Mouse (Mus musculus): ENCODE data around the gene Sh2b2.

Sh2b2 gene

DNA sequence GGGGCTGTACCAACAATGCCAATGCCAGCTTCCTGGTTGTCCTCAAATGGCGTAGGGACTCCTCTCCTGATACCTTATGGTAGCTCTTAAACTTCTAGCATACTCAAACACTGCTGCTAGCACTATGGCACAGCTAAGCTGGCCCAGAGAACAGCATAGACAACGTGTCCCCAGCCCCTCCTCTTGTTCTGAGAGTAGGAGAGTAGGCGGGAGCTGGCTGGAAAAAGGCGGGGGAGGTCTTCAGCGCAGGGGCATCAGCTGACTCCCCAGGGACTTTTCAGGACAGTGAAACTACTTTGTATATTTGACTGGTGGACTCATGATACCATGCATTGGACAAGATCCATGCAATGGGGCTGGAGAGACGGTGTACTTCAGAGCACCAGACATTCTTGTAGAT is 64.3 kb downstream of the Sh2b2 start:
- DNase-seq (ENCODE audit: low spot score in 2 of 2): peak; percentile 49 to 56

GRCm38 (mm10) chr5:136181197-136181596 is 65.2 kb downstream of the Sh2b2 start:
- no peak for DNase-seq (ENCODE audit: low spot score in 2 of 2)

DNA sequence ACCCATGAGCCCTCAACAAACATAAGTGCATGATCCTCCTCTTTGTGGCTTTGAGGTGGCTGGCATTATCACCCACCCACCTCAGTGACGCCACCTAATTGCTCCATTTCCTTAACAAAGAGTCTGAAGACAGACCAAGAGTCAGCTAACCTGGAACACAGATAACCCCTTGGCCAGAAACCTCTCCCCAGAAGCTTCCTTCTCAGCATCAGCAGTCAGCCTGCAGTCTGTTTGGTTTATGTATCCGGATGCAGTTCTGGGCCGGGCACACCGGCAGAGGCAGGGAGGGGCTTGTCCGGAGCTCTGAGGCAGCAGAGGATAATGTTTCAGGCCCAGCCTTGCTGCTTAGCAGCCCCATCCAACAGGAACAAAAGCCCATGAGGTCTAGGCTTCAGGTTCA is 66.8 kb downstream of the Sh2b2 start:
- DNase-seq (ENCODE audit: low spot score in 2 of 2): no peak

DNA sequence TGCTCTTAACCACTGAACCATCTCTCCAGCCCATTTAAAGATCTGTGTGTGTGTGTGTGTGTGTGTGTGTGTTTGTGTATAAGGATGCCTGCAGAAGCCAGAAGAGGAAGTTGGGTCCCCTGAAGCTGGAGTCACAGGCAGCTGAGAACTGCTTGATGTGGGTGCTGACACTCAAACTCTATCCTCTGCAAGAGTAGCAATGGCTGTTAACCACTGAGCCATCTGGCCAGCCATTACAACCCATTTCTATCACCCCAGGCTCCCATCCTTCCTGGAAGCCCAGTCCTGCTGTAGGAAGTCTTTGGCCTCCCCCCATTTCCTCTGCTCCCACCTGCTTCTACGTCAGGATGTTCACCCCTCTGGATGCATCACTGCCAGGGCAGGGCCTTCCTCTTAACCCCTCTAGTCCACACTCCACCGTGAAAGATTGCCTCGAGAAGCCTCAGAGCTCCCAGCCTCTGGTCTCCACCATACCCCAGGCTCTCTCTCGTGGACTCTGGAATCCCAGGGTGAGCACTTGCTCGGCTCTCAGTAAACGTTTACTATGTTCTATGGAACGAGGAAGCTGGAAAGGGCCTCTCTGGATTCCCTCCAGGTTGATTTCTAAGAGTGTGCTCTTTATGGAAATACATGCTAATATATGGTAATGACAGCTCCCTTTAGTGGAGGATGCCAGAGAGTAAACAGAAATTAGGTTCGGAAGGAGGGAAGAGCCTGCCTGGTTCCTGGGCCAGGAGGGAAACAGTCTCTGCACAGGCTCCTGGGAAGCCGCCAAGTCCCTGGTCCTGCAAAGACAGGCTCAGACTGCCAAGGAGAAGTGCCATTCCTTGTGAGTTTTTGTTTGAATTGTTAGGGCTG is 72.5 kb downstream of the Sh2b2 start:
- DNase-seq (ENCODE audit: low spot score in 2 of 2): peak; percentile 52 to 66

- no peak for DNase-seq (ENCODE audit: low spot score in 2 of 2)
Measured at GRCm38 (mm10) chr5:136172939-136173338, 73.4 kb downstream of the Sh2b2 start.

DNA sequence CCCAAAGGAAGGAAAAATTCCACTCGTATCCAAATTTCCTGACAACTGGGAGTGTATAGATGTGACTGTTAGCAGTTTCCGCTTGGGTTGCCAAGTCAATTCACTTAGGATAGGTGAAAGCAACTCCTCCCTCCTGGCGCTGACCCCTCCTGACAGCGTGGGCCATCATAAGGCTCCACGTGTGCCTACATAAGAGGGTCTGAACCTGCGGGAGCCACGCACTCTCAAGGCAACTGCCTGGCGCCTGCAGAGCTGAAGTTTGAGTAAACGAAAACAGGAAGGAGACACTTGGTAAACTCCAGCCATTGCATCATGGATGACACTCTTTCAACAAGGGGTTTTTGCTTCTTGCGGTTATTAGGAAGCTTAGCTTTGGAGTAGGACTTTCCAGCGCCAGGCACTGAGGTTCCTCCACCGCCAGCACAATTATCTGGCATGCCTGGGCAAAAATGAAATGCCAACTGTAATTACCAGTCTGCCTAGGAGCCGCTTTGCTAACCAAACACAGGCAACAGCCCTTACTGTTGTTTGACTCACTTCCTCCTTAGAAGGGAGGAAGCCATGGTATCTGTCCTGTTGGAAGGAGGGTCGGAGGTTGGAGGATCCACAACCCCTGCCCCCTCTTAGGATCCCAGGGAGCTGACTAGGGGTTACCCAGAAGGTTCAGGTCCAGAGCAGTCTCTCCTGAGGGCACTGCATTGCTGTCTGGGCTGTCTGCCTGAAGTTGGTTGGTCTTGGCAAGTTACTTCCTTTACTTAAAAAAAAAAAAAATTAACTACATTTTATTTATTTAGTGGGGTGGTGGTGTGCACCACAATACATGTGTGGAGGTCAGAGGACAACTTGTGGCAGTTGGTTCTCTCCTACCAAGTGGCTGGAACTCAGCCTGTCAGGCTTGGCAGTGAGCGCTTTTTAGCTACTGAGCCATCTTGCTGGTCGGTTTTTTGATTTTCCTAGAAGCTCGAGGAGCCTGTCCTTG is 74.7 kb downstream of the Sh2b2 start:
- peak in 1 of 2 experiments; percentile 16 for DNase-seq (ENCODE audit: low spot score in 2 of 2)

- DNase-seq (ENCODE audit: low spot score in 2 of 2): peak; percentile 85 to 88
Measured at GRCm38 (mm10) chr5:136170512-136171362, 75.6 kb downstream of the Sh2b2 start, which contains the start of gene Orai2. Orai2 (minus strand) TSS chr5:136170713.

- peak; percentile 53 to 57 for DNase-seq (ENCODE audit: low spot score in 2 of 2)
Measured at GRCm38 (mm10) chr5:136169626-136170511, 76.5 kb downstream of the Sh2b2 start.

Measured in frontal cortex, postnatal 36 days (tissue).